Mouse (Mus musculus): ENCODE results near the gene Megf6.
A peak's percentile ranks its signal among the peaks of the same experiment; 100 is the strongest.

Gene Megf6

GRCm38 (mm10) chr4:154170506-154171150, at the start of gene Megf6:
Gene Megf6, plus strand, starts transcription at chr4:154170730.
- DNase-seq: no peak

GRCm38 (mm10) chr4:154121800-154122199, 48.7 kb upstream of the Megf6 start:
- no peak for DNase-seq

- DNase-seq: no peak
Measured at GRCm38 (mm10) chr4:154122374-154122773, 48.2 kb upstream of the Megf6 start.

GRCm38 (mm10) chr4:154123553-154123952, 47.0 kb upstream of the Megf6 start:
- no peak for DNase-seq

GRCm38 (mm10) chr4:154125202-154125601, 45.3 kb upstream of the Megf6 start:
- DNase-seq: no peak

- DNase-seq: no peak
Measured at GRCm38 (mm10) chr4:154127273-154127672, 43.3 kb upstream of the Megf6 start.

GRCm38 (mm10) chr4:154129950-154130349, 40.6 kb upstream of the Megf6 start:
- no peak for DNase-seq

GRCm38 (mm10) chr4:154131894-154132293, 38.6 kb upstream of the Megf6 start:
- DNase-seq: no peak

- DNase-seq: no peak
Measured at GRCm38 (mm10) chr4:154134803-154135202, 35.7 kb upstream of the Megf6 start.

- DNase-seq: no peak
Measured at GRCm38 (mm10) chr4:154137139-154137538, 33.4 kb upstream of the Megf6 start.

GRCm38 (mm10) chr4:154139671-154140181, 30.8 kb upstream of the Megf6 start:
- no peak for DNase-seq

- no peak for DNase-seq
Measured at GRCm38 (mm10) chr4:154140182-154140212, 30.5 kb upstream of the Megf6 start, which contains the start of gene Trp73. Gene Trp73, minus strand, starts transcription at chr4:154140208.

- no peak for DNase-seq
Measured at GRCm38 (mm10) chr4:154140213-154141008, 30.1 kb upstream of the Megf6 start.

GRCm38 (mm10) chr4:154141009-154141867, 29.3 kb upstream of the Megf6 start:
- DNase-seq: no peak

GRCm38 (mm10) chr4:154142211-154143040, 28.1 kb upstream of the Megf6 start, which contains the start of gene Wrap73:
Gene Wrap73, plus strand, starts transcription at chr4:154142372.
- peak; percentile 76 for DNase-seq

GRCm38 (mm10) chr4:154144712-154145111, 25.8 kb upstream of the Megf6 start:
- no peak for DNase-seq

- no peak for DNase-seq
Measured at GRCm38 (mm10) chr4:154146342-154146741, 24.2 kb upstream of the Megf6 start.

GRCm38 (mm10) chr4:154154104-154154503, 16.4 kb upstream of the Megf6 start:
- no peak for DNase-seq

GRCm38 (mm10) chr4:154156050-154156449, 14.5 kb upstream of the Megf6 start:
- no peak for DNase-seq

GRCm38 (mm10) chr4:154157970-154158662, 12.4 kb upstream of the Megf6 start:
- DNase-seq: no peak

GRCm38 (mm10) chr4:154159002-154159401, 11.5 kb upstream of the Megf6 start:
- peak; percentile 61 to 76 for DNase-seq

- peak; percentile 35 for DNase-seq
Measured at GRCm38 (mm10) chr4:154159961-154160537, 10.5 kb upstream of the Megf6 start.
